Mouse (Mus musculus): ENCODE results near the gene Gm21961. TPM values are rescaled to one million over a fixed set of nuclear protein-coding genes. Genes with fewer than 3 reads are reported as not detected.
"Not testable (repeated sequence)": the region's sequence is repeated elsewhere in the genome, so short reads cannot be mapped to it uniquely, and the experiment has no call there.

Gene Gm21961
- not detected for total RNA-seq (2021)

GRCm38 (mm10) chr15:65014804-65015203 is at the start of gene Gm21961:
Gene Gm21961, minus strand, starts transcription at chr15:65014904.
- intact Hi-C loops (cut with DNase I): no loop called here
- no peak for DNase-seq (ENCODE audit: extremely low spot score in 1 of 2, low spot score in 2 of 2)

GRCm38 (mm10) chr15:65041999-65042398 is 27.3 kb upstream of the Gm21961 start:
- DNase-seq (ENCODE audit: extremely low spot score in 1 of 2, low spot score in 2 of 2): no peak
- intact Hi-C loops (cut with DNase I): no loop called here

- peak in 1 of 2 experiments; percentile 54 for DNase-seq (ENCODE audit: extremely low spot score in 1 of 2, low spot score in 2 of 2)
These were observed 24.5 kb upstream of the Gm21961 start for GRCm38 (mm10) chr15:65039216-65039615.

GRCm38 (mm10) chr15:65017971-65018370 is 3.3 kb upstream of the Gm21961 start:
- intact Hi-C loops (cut with DNase I): no loop called here
- DNase-seq (ENCODE audit: extremely low spot score in 1 of 2, low spot score in 2 of 2): no peak

More at GRCm38 (mm10) chr15:65039216-65039615, 24.5 kb upstream of the Gm21961 start:
- intact Hi-C loops (cut with DNase I): not testable (repeated sequence)

- DNase-seq (ENCODE audit: extremely low spot score in 1 of 2, low spot score in 2 of 2): peak in 1 of 2 experiments; percentile 31
- intact Hi-C loops (cut with DNase I): no loop called here
These were observed 8.5 kb downstream of the Gm21961 start for GRCm38 (mm10) chr15:65006177-65006576.

- DNase-seq (ENCODE audit: extremely low spot score in 1 of 2, low spot score in 2 of 2): no peak
- intact Hi-C loops (cut with DNase I): no loop called here
These were observed 20.2 kb downstream of the Gm21961 start for GRCm38 (mm10) chr15:64994498-64994897.

- intact Hi-C loops (cut with DNase I): no loop called here
- no peak for DNase-seq (ENCODE audit: extremely low spot score in 1 of 2, low spot score in 2 of 2)
These were observed 34.7 kb downstream of the Gm21961 start for GRCm38 (mm10) chr15:64979976-64980375.

- no peak for DNase-seq (ENCODE audit: extremely low spot score in 1 of 2, low spot score in 2 of 2)
- intact Hi-C loops (cut with DNase I): no loop called here
These were observed 38.5 kb downstream of the Gm21961 start for GRCm38 (mm10) chr15:64976044-64976805.

Other genes starting within 250 kb of the Gm21961 start
- not detected for gene Gm21798, start 197.2 kb downstream of the Gm21961 start, total RNA-seq (2021)